Mouse (Mus musculus) monocyte, adult 5-6 weeks (primary cell): ENCODE data around the gene Lax1. TPM values are rescaled to one million over a fixed set of nuclear protein-coding genes. Genes with fewer than 3 reads are reported as not detected.
"Not testable (repeated sequence)": the region's sequence is repeated elsewhere in the genome, so short reads cannot be mapped to it uniquely, and the experiment has no call there.

Source experiments
- ATAC-seq: fragments of 153-309, 156-312 bp; replicated peaks from 2 replicates; pipeline ENCODE4 v1.8.0; 2017; ENCODE audit warnings: mild to moderate bottlenecking; ENCODE audit not compliant: low TSS enrichment, insufficient number of reproducible peaks, severe bottlenecking, poor library complexity, low FRiP score
- total RNA-seq: library from RNA; stranded (forward); fragments of 200-1000, 200-491, 200-594 nt; gene quantifications from 3 replicates; pipeline ENCODE4 v1.2.3, GENCODE M21; 2017

The Lax1 gene
- total RNA-seq, 1 experiment from 2014 or later = 52.2 TPM

- no peak for ATAC-seq
These were observed 3.7 kb upstream of the Lax1 start for GRCm38 (mm10) chr1:133693536-133694114.

- ATAC-seq = no peak
These were observed 2.3 kb upstream of the Lax1 start for GRCm38 (mm10) chr1:133692195-133692594.

- no peak for ATAC-seq
These were observed 1.1 kb upstream of the Lax1 start for GRCm38 (mm10) chr1:133691046-133691445.

- ATAC-seq = no peak
These were observed 1.6 kb downstream of the Lax1 start for GRCm38 (mm10) chr1:133688301-133688700.

- no peak for ATAC-seq
These were observed 4.0 kb downstream of the Lax1 start for GRCm38 (mm10) chr1:133685749-133686519.

- no peak for ATAC-seq
These were observed 18.1 kb downstream of the Lax1 start for GRCm38 (mm10) chr1:133671801-133672200.

- no peak for ATAC-seq
These were observed 18.6 kb downstream of the Lax1 start for GRCm38 (mm10) chr1:133671266-133671665.

GRCm38 (mm10) chr1:133670776-133671175 is 19.1 kb downstream of the Lax1 start:
- no peak for ATAC-seq

GRCm38 (mm10) chr1:133670190-133670589 is 19.7 kb downstream of the Lax1 start:
- no peak for ATAC-seq

- no peak for ATAC-seq
These were observed 21.3 kb downstream of the Lax1 start for GRCm38 (mm10) chr1:133668618-133669017.

GRCm38 (mm10) chr1:133667721-133668120 is 22.2 kb downstream of the Lax1 start:
- ATAC-seq = no peak

GRCm38 (mm10) chr1:133665713-133666112 is 24.2 kb downstream of the Lax1 start:
- not testable (repeated sequence) for ATAC-seq

GRCm38 (mm10) chr1:133664203-133664970 is 25.5 kb downstream of the Lax1 start:
- no peak for ATAC-seq

- ATAC-seq = no peak
These were observed 26.5 kb downstream of the Lax1 start for GRCm38 (mm10) chr1:133663427-133663826.

GRCm38 (mm10) chr1:133662941-133663340 is 27.0 kb downstream of the Lax1 start:
- no peak for ATAC-seq

GRCm38 (mm10) chr1:133661203-133661933 is 28.5 kb downstream of the Lax1 start, which contains the start of gene Gm38394:
Gm38394 (minus strand) TSS chr1:133661318.
- peak; percentile 99 for ATAC-seq

- no peak for ATAC-seq
These were observed 29.3 kb downstream of the Lax1 start, which contains the start of gene Zbed6 for GRCm38 (mm10) chr1:133660466-133661202. Zbed6 (minus strand) TSS chr1:133660885.

GRCm38 (mm10) chr1:133658878-133659277 is 31.0 kb downstream of the Lax1 start:
- no peak for ATAC-seq
